Mouse (Mus musculus) liver, embryonic 15.5 days (tissue): ENCODE measurements around the gene Armc3. TPM values are rescaled to one million over a fixed set of nuclear protein-coding genes. Genes with fewer than 3 reads are reported as not detected.

ENCODE experiments used
- ATAC-seq: fragments of 200-750 bp; cut with Nextera tagmentation; 2 replicates; pipeline ENCODE4 v1.8.0; 2017; ENCODE audit warnings: moderate number of reproducible peaks, mild to moderate bottlenecking, moderate library complexity; ENCODE audit not compliant: insufficient read depth
- H3K27ac ChIP-seq: fragments of 300-500 bp; sonication (generic); replicated peaks from 2 replicates; pipeline ENCODE4 v1.5.1; 2015; ENCODE audit warnings: mild to moderate bottlenecking, inconsistent platforms
- H3K27me3 ChIP-seq: fragments of 300-500 bp; sonication (generic); 2 replicates; pipeline ENCODE4 v1.6.1; 2015; ENCODE audit warnings: mild to moderate bottlenecking, inconsistent platforms
- H3K36me3 ChIP-seq: fragments of 300-500 bp; sonication (generic); replicated peaks from 2 replicates; pipeline ENCODE4 v1.6.1; 2015; ENCODE audit warnings: moderate library complexity, mild to moderate bottlenecking, inconsistent platforms
- H3K4me1 ChIP-seq: fragments of 300-500 bp; sonication (generic); replicated peaks from 2 replicates; pipeline ENCODE4 v1.6.1; 2015; ENCODE audit warnings: inconsistent platforms
- H3K4me2 ChIP-seq: fragments of 300-500 bp; sonication (generic); 2 replicates; pipeline ENCODE4 v1.6.1; 2015; ENCODE audit warnings: moderate library complexity, mild to moderate bottlenecking, inconsistent platforms
- H3K4me3 ChIP-seq: fragments of 300-500 bp; sonication (generic); replicated peaks from 2 replicates; pipeline ENCODE4 v1.5.1; 2015; ENCODE audit warnings: mild to moderate bottlenecking, inconsistent platforms
- H3K9ac ChIP-seq: fragments of 300-500 bp; sonication (generic); 2 replicates; pipeline ENCODE4 v1.6.1; 2015; ENCODE audit warnings: moderate library complexity, mild to moderate bottlenecking, inconsistent platforms
- H3K9me3 ChIP-seq: fragments of 300-500 bp; sonication (generic); replicated peaks from 2 replicates; pipeline ENCODE4 v1.6.1; 2016; ENCODE audit warnings: inconsistent platforms
- WGBS: fragments of 180-500 bp; shearing (Covaris S2); methylation state at CpG from one replicate; pipeline ENCODE4 v1.1.7; 2015; ENCODE audit warnings: mixed read lengths; ENCODE audit not compliant: insufficient replicate concordance; 5-methylcytosine and 5-hydroxymethylcytosine counted together
- polyA plus RNA-seq: library from polyadenylated mRNA; unstranded; fragments of >200 nt; fragmentation: Nextera tagmentation; extraction: Ambion mirVana; gene quantifications from 2 replicates; pipeline ENCODE4 v1.2.1, GENCODE M21; 2015

Gene Armc3
- polyA plus RNA-seq, 1 experiment from 2014 or later = 0.03 TPM

- H3K27me3 ChIP-seq = no peaks in the 10 kb centered on the region
- no peak overlapping the region for H3K4me2 ChIP-seq
- WGBS = 35% methylated on average over 2 of the region's 2 CpGs
- no peaks in the 10 kb centered on the region for H3K36me3 ChIP-seq
- H3K27ac ChIP-seq = no peak overlapping the region
- no peak overlapping the region for H3K4me3 ChIP-seq
- no peaks in the 10 kb centered on the region for H3K4me1 ChIP-seq
- no peak for ATAC-seq
- no peaks in the 10 kb centered on the region for H3K9me3 ChIP-seq
- H3K9ac ChIP-seq = no peak overlapping the region
Measured at GRCm38 (mm10) chr2:19353158-19353557, 154.1 kb downstream of the Armc3 start.

Other genes starting within 250 kb of the Armc3 start
- gene Pip4k2a, start 201.2 kb upstream of the Armc3 start, polyA plus RNA-seq = 16.9 and 17.8 TPM in 2 replicates
- 0.15 and 0.17 TPM in 2 replicates for gene 4930426L09Rik, start 201.0 kb upstream of the Armc3 start, polyA plus RNA-seq
- gene Msrb2, start 172.1 kb downstream of the Armc3 start, polyA plus RNA-seq = 7.8 and 8.8 TPM in 2 replicates
- 0.50 TPM in 1 of 2 replicates, not detected in the other for gene Ptf1a, start 246.4 kb downstream of the Armc3 start, polyA plus RNA-seq